Comparison of ENCODE assay signal across 8 mouse cellular contexts in genomic region chr2:179973871-179974628, GRCm38 (mm10). TPM values are rescaled to one million over a fixed set of nuclear protein-coding genes. Genes with fewer than 3 reads are reported as not detected.
DNase-seq lines count a peak whose midpoint lies in the region; ATAC-seq lines count a peak whose summit lies in the region.

No protein-coding gene starts in this region.

- DNase-seq in adrenal gland, postnatal 10 days = peak; percentile 49
- DNase-seq in adrenal gland, adult 18-20 months (ENCODE audit: low spot score in 2 of 2) = no peak
- DNase-seq in adipocyte (ENCODE audit: low spot score) = peak; percentile 29
- DNase-seq in limb, embryonic 10.5 days (ENCODE audit: low spot score) = peak; percentile 29
- DNase-seq in naive thymus-derived CD4-positive, alpha-beta T cell, adult 2 months (ENCODE audit: low read depth) = peak; percentile 8
- DNase-seq in embryo, embryonic 10 days (ENCODE audit: low spot score) = no peak
- no peak for DNase-seq in kidney, postnatal 4 days

- no peaks in the 10 kb centered on the region for H3K27me3 ChIP-seq in limb, embryonic 10.5 days (ENCODE audit: low read depth, poor library complexity, severe bottlenecking)

- no peak overlapping the region for H3K27ac ChIP-seq in limb, embryonic 10.5 days

- H3K9me3 ChIP-seq in limb, embryonic 10.5 days (replicated peaks) = no peaks in the 10 kb centered on the region

- 41% methylated on average over 8 of the region's 8 CpGs for WGBS in limb, embryonic 10.5 days

- no peaks in the 10 kb centered on the region for H3K36me3 ChIP-seq in limb, embryonic 10.5 days

- peaks cover 64% of the 10 kb centered on the region for H3K4me1 ChIP-seq in limb, embryonic 10.5 days

- peak; percentile 27; the same call in 1 of the 2 replicates for ATAC-seq in granulocyte monocyte progenitor cell, adult 5-6 weeks (replicated peaks; ENCODE audit: poor library complexity, severe bottlenecking)

- H3K4me3 ChIP-seq in limb, embryonic 10.5 days = peak overlapping the region; percentile 81

RNA-seq across cellular contexts. Expression of gene Taf4, which starts 2.4 kb away (rescaled TPM):
- 10 to 100 TPM; 15.8 to 19.1 TPM for total RNA-seq in adrenal gland, postnatal 10 days (2021)
- total RNA-seq in adrenal gland, adult 18-20 months (2021) = 10 to 100 TPM; 17.2 to 19.9 TPM
- 12.6 and 17.2 TPM in 2 replicates for total RNA-seq in granulocyte monocyte progenitor cell, adult 5-6 weeks (2014; fragmentation: Nextera tagmentation)
- total RNA-seq in granulocyte monocyte progenitor cell, adult 5-6 weeks (2017) = 13.5 and 14.1 TPM in 2 replicates
- 2.7 and 3.3 TPM in 2 replicates for polyA plus RNA-seq in limb, embryonic 10.5 days (2016; fragmentation: Nextera tagmentation; extraction: Ambion mirVana)

RNA-seq across cellular contexts. Expression of gene Lsm14b, which starts 50.7 kb away (rescaled TPM):
- 10 to 100 TPM; 33.2 to 35.9 TPM for total RNA-seq in adrenal gland, postnatal 10 days (2021)
- 10 to 100 TPM; 35.9 to 44.5 TPM for total RNA-seq in adrenal gland, adult 18-20 months (2021)
- 11.6 and 17.2 TPM in 2 replicates for total RNA-seq in granulocyte monocyte progenitor cell, adult 5-6 weeks (2014; fragmentation: Nextera tagmentation)
- total RNA-seq in granulocyte monocyte progenitor cell, adult 5-6 weeks (2017) = 20.2 and 22.3 TPM in 2 replicates
- 8.1 and 9.1 TPM in 2 replicates for polyA plus RNA-seq in limb, embryonic 10.5 days (2016; fragmentation: Nextera tagmentation; extraction: Ambion mirVana)

Comparison
In these comparisons a context has a peak if more than half of its experiments do, and no peak if none do; other contexts are left out.
1. DNase-seq: peak in adrenal gland, postnatal 10 days (single experiment), adipocyte (single experiment), limb, embryonic 10.5 days (single experiment) and naive thymus-derived CD4-positive, alpha-beta T cell, adult 2 months (single experiment); none in adrenal gland, adult 18-20 months (0 of 2), embryo, embryonic 10 days (single experiment) and kidney, postnatal 4 days (0 of 2).